Mouse (Mus musculus) T-cell, adult 2 months (primary cell): ENCODE data around the gene Coq8a.

Experiments
- DNase-seq: peaks from one replicate; pipeline ENCODE4 v3.0.0; 2022; ENCODE audit warnings: low spot score

Gene Coq8a

DNA sequence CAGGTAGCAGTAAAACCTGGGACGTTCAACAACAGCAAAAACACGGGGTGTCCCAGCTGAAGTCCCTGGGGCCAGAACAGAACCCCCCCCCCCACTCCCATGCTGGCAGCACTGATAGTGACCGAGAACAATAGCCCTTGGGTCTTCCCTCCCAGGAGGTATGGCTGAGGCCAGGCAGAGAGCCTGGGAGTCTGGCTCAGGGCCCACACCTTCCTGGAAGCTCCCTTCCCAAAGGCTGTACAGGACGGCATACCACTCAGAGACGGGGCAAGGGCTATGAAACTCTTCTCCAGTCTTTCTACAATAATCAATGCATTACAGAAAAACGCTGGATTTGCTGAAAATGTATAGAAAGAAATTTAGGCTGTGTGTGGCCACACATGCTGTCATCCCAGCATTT lies 24.7 kb downstream of the Coq8a start:
- DNase-seq: no peak

DNA sequence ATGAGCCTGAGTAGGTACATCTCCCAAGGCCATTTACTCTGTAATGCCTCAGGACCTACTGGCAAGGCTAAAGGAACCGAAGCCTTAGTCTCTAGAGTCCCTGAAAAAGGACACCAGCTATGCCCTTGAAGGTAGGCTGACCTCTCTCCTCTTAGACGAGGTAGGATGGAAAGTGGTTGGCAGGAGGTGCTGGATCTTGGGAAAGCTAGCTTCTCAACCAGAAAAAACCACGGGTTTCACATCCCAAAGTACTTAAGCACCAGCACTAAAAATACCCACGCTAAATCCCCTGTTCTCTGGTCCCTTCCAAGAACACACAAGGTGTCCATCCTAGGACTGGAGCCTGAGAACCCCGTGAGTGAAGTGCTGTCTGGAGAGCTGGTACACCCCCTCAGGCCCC lies 26.4 kb downstream of the Coq8a start:
- DNase-seq: no peak

DNA sequence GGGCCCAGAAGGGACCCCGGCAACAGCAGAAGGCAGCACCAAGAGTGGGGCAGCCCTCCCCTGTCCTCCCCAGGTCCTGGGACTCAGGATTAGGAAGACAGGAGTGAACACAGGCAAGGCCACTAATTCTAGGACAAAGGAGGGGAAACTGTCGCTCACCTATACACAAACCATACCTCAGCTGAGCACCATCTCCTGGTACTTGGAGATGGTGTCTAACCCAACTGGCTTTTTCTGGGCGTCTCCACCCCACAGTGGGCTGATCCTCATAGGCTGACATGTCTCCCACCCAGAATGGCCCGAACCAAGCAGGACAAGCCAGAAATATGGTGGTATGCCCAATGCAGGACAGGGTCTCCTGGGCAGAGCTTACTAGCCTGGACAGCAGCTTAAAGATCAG lies 26.8 kb downstream of the Coq8a start:
- no peak for DNase-seq

DNA sequence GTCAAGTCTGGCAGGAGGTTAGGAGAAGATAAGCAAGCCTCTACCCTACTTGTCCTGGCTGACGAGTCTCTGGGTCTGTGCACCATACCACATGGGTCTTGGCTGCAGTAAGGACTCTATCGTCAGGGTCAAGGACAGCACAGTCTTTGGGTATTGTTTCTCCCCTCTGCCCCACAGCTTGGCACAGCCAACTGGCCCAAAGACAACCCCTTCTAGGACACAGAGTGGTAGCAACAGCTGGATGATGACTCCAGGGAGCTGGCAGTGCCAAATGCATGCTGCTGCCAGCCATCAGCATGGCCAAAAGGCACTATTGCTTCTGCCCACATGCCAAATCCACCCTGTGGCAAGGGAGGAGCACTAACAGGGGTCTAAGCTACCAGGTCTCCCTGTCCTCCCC lies 27.5 kb downstream of the Coq8a start:
- DNase-seq: no peak

DNA sequence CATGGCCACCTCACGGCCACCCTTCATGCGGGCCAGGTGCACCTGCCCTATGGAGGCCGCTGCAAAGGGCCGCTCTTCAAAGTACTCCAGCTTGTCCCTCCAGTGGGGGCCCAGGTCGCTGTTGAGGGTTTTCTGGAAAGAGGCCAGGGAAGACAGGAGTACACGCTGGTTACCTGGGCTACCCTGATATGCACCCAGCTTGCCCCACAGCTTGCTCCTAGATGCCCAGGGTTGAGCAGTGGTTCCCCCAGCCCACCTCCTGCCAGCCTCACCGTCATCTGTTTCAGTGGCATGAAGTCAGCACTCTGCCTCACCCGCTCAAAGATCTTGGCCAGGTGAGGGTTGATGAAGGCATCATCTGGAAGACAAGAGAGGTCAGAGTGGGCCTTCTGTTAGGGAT lies 29.3 kb downstream of the Coq8a start:
- no peak for DNase-seq

DNA sequence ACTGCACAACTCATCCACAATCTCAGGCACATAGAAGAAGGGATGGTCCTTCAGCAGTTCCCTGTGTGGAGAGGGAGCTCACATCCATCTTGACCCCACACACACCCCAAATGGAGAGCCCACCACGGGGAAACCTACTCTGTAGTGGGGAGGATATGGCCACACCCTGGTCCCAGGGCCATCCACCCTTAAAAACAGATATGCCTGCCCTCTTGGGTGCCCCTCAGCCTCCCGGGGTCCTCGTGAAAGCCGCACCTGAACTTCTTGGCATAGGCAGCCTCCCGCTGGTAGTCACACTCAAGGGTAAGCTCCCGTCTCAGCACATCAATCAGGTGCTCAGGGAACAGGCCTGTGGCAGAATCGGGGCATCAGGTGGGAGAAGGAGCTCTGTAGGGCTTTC lies 30.2 kb downstream of the Coq8a start:
- no peak for DNase-seq

DNA sequence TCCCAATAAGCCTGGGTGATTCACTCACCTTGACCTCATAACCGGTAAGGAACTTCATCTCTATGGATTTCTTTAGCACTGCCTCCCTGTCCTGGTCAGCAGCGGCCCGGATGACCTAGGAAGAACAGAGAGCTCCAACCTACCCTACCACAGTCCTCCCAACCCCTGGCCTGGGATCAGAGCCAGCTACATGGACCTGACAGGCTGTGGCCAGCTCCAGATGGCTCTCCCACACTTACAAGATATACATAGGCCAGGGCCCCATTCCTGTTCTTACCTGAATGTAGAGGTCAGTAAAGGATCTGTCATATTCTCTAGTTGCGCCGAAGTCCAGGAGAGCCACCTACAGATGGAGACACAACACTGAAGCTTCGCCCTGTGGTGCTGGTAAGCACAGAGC lies 31.1 kb downstream of the Coq8a start:
- no peak for DNase-seq

DNA sequence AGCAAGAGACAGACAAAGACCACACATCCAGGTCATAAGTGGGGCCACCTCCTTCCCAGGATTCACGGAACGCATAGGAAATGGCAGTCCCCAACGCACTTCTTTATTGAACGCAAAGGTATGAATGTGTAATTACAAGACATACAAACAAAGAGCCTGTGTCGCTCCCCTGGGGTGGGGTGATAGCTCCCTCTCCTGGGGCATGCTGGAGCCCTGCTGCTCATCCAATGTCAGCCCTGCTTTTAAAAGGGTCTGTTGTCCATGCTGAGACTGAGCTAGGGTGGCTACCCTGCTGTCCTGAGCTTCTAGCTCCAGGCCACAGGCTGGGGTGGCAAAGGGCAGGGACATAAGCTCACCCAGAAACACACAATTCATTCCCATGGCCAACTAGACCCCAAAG lies 32.9 kb downstream of the Coq8a start:
- DNase-seq: no peak

DNA sequence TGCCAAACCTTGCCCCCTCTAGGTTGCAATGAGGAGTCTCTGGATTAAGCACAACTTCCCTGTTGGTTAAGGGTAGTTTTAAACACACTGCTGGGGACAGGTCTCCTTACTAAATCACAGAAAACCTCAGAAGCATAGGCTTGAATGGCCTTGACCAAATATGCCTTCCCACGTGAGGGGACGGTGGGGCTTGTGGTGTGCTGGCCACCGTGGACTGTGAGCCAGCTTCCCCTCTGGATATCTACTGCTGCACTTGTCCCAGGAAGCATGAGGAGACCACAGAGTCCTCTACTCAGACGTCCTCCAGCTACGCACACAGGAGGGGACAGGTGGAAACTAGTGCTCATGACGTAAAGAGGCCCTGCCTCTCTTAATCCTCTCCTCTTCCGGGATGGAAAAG lies 36.4 kb downstream of the Coq8a start:
- DNase-seq: no peak

DNA sequence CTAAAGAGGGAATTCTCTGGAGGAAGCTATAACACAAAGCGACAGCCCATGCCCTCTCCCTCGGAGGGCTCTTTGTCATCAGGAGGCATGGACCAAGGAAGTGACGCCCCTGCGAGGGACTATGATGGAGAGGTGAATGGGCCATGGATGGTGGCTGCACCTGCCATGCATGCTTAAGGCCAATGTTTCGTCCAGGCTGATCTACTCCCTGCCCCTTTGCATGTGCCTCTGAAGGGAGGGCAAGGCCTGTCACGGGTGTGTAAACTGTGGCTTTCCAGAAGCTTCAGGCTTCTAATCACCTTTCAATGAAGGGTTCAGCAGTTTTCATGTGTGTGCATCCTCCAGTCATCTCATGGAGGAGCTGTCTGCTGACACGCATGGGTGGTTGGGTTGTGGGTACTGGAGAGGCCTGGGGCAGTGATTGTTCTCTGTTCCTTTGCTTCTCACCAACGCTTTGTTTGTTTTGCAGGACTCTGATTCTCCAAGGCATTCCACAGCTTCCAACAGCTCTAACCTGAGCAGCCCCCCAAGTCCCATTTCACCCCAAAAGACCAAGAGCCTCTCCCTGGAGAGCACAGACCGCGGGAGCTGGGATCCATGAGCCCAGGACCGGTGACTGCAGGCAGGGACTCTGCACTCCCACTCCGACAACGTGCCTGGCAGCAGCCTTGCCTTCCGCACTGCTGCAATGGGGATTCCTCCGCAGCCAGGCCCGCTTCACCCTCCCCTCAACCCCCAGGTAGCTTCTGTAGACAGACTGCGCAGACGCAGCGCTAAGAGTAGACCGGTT lies 37.6 kb downstream of the Coq8a start:
- DNase-seq: no peak

DNA sequence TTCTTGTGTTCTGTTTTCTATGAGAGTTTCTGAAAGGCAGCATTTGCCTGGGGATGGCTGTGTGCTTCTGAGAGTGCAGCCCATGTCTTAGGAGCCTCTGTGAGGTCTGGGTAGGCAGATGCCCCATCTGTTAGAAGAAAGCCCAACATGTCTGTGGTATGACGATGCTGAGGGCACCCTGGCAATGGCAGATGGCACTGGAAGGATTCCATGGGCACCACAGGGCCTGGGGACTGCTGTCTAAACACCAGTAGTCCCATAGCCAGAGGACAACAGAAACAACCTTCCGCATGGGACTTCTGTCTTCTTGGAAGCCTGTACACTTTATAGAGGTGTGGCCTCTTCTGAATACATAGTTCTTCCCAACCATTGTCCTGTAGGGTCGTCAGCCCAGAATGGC lies 38.2 kb downstream of the Coq8a start:
- no peak for DNase-seq

DNA sequence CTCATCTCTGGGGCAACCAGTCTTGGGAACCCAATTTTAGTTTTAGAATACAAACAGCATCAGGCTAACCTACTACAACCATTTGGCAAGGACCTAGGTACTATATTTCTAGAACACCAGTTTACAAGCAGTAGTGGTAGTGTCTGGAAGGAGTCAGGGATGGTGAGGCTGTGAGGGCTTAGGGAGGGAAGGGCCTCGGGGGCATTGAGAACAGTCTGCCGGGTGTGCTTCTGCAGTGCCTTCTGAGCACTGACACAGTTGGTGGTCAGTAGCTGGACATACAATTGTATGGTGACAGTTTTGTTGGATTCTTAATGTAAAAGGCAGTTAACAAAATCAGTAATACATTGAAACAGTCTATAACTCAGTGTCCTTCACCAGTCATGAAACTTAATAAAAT lies 38.9 kb downstream of the Coq8a start:
- DNase-seq: no peak

DNA sequence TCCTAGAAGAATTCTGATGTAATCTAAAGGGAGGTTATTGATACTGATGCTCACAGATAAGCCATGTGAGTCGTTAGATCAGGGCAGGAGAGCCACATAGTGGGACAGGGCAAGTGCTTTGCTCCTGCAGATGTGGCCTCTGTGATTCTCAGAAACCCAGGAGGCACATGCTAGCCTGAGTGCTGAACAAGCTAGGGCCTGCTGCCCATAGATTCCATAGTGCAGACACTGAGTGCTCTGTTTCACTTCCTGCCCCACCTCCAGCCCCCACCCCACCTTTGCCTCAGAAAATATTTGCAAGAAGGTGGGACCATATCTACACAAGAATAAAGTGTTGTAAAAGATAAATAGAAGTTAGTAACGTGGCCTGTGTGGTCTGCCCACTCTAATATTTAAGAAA lies 40.8 kb downstream of the Coq8a start:
- no peak for DNase-seq

DNA sequence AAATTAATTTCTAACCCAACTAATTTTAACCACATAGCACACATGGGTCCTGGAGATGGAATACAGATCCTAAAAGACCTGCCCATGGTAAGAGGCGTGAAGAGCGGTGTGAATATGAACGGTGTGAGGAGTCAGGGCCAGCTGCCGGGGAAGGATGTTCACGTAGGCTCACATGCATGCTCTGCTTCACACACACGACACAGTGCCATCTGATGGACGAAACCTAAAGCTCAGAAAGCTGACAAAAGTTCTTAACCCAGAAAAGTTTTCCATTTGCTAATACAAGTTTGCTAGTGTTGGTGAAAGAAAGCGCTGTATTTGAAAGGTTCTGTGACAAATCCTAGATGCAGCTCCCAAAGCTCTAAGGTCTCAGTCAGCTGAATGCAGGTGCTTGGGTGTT lies 48.2 kb downstream of the Coq8a start:
- DNase-seq: no peak

DNA sequence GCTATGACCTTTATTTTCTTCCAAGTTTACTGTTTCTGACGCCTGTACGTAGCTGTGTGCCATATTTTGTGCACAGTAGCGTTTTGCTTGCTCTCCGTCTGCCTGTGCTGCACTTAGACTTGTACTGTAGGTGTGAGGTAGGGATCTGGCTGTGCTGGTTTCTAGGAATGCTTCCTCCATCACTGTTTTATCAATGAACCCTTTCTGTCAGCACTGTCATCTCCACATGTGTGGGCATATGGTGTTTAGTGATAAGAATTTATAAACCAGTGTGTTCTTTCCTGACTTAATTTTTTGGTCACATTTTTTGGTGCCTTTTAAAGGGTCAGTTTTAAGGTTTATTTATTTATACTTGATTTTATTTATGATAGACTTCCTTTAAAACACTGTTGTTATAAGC lies 50.8 kb downstream of the Coq8a start:
- no peak for DNase-seq

DNA sequence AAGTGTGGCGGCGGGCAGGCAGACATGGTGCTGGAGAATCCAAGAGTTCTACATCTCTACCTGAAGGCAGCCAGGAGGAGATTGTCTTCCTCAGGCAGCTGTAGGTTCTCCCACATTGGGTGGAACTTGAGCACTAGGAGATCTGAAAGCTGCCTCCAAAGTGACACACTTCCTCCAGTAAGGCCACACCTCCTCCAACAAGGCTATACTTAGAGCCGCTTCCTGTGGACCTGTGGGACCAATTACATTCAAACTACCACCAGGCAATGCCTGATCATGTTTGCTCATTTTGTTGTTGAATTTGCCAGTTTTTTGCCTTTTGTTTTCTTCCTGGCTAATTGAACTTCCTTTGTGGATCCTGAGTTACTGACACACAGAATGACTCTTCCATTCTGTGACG lies 51.4 kb downstream of the Coq8a start:
- no peak for DNase-seq

DNA sequence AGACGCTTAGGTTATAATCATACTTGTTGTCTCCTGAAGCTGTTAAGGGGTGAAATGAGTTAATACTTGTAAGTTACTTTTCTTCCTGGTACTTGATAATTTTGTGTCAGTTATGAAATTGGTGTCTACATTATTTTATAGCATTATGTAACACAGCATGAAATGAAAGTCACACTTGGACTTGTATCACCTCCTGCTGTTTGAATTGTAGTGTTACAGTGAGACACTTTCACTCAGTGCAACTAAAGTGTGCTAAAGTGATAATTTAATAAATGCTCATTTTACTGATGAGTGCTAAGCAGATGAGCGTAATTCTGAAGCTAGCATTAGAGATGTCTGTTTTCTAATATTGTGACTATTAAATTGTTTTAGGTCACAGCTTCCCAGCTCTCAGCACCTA lies 58.4 kb downstream of the Coq8a start:
- no peak for DNase-seq

DNA sequence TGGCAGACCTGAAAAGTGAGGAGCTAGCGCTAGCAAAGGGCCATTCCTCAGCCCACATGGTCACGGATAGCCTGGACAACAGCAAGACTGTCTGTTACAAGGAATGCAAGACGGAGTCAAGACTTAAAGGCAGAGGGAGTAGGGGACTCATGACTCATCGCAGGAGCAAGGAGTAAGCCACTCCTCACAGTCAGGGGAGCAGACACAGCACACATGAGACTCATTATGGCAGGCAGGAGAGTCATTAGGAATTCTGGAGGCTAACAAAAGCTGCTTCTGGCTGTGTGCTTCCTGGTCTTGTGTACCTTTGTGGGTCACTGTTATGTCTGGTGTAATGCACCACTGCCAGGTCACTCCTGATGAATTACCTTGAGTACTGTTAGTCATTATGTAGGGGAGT lies 60.2 kb downstream of the Coq8a start:
- no peak for DNase-seq

DNA sequence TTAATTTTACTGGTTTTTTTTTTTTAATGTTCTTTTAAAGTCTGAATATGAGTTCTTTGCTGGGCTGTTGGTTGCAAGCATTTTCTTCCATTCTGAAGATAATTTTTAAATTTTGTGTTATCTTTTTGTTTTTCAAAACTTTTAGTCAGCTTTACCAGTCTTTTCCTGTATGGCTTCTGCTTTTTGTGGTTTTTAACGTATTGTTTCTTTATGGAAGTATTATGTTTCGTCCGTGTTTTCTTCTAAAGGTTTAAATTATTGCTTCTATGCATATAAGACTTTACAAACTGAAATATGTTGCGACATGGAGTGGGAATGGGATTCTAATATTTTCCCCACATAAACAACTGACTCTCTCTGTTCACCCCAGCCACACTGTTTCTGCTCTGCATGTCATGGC lies 67.2 kb downstream of the Coq8a start:
- no peak for DNase-seq

DNA sequence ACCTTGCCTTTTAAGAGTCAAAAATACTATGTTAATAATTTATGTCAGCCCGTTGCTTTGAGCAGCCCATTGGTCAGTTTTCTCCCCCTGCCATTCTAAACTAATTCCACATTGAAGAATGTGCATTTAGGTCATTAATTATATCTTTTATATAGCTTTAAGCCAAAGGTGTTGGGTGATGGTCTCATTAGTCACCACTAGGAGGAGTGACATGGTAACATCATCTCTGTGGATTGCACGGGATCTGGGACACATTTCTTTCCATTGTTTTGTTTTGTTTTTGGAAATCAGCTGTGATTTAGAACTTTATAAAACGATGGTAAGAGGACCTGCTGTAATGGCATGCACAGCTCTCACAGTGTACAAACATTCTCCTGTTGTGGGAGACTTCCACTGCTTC lies 68.0 kb downstream of the Coq8a start:
- no peak for DNase-seq

DNA sequence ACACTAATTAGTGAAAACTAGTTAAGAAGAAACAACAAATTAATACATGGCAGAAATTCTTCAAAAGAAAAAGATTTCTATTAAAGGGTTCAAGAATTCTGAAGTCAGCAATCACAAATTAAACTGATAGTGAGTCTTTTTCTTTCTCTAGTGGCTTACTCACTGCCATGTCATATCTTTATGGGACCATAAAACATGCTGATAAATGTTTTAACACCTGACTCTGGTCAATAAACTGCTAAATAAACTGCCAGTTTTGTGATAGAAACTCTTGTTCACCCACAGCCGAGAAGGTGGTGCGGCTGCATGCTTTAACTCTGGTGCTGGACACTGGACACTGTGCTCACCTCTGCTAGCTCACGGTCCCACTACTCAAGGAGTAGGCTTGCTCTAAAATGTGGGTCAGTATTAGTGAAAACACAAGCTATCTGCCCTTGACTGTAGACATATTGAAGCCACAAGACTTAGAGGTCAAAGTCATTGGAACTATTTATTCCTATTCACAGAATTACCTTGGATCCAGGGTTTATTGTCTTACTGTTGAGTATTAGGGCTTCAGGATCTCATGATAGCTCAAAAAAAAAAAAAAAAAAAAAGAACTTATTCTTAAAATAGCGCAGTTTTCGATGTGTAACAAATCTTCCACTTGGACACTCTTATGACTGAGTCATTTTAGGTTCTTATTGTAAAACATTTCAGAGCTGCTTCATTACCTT lies 71.2 kb downstream of the Coq8a start:
- DNase-seq: no peak

DNA sequence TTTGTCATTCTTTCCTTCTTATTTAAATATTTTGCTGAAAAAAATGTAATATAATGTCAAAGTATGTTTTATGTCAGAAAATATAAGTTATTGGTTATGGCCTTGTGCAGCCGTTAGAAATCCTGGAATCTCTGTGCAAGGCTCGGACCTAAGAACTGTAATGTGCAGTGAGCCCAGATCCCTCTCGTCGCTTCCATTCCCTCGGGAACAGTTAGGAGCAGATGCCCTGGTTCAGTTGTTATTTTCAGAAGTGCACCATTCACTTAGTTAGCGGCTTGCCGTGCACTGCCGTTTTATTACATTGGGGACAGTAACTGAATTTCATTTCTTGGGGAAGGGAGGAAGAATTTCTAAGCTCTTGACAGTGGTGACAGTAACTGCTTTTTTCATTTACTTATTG lies 81.2 kb downstream of the Coq8a start:
- no peak for DNase-seq

DNA sequence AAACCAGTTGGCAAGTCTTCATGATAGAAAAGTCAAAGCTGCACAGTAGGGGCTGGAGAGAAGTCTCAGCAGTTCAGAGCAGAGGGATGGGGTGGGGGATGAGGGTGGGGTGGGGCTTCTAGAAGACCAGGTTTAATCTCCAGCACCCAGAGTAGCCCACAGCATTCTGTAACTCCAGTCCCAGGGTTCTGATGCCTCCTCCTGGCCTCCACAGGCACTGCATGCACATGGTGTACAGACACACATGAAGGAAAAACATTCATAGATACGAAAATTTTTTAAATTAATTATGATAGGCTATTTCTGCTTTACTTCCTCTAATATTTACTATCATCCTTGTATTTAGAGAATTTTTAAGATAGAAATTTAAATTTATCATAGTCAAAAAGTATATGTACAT lies 82.9 kb downstream of the Coq8a start:
- no peak for DNase-seq
